Mouse (Mus musculus) limb, embryonic 14.5 days (tissue): ENCODE measurements around the gene Fign. TPM values are rescaled to one million over a fixed set of nuclear protein-coding genes. Genes with fewer than 3 reads are reported as not detected.

Experiments used
- ATAC-seq: fragments of 200-750 bp; cut with Nextera tagmentation; 2 replicates; pipeline ENCODE4 v1.8.0; 2017; ENCODE audit warnings: low read depth, moderate number of reproducible peaks, moderate TSS enrichment; ENCODE audit not compliant: low FRiP score
- DNase-seq: peaks from one replicate; pipeline ENCODE4 v3.0.0-alpha.2; 2015; ENCODE audit warnings: low spot score
- H3K27ac ChIP-seq: fragments of 300-500 bp; sonication (generic); replicated peaks from 2 replicates; pipeline ENCODE4 v1.5.1; 2014; ENCODE audit warnings: low read depth, mild to moderate bottlenecking, low read length, moderate library complexity, mixed read lengths
- H3K27me3 ChIP-seq: fragments of 300-500 bp; sonication (generic); 2 replicates; pipeline ENCODE4 v1.6.1; 2014; ENCODE audit warnings: low read length, mixed read lengths; ENCODE audit not compliant: control insufficient read depth, insufficient read depth
- H3K36me3 ChIP-seq: fragments of 300-500 bp; sonication (generic); 2 replicates; pipeline ENCODE4 v1.6.1; 2014; ENCODE audit warnings: mild to moderate bottlenecking, low read length, moderate library complexity, mixed read lengths; ENCODE audit not compliant: control insufficient read depth, insufficient read depth
- H3K4me1 ChIP-seq: fragments of 300-500 bp; sonication (generic); 2 replicates; pipeline ENCODE4 v1.6.1; 2014; ENCODE audit warnings: antibody characterized with exemption, low read length, mixed read lengths; ENCODE audit not compliant: control insufficient read depth, insufficient read depth
- H3K4me2 ChIP-seq: fragments of 300-500 bp; sonication (generic); replicated peaks from 2 replicates; pipeline ENCODE4 v1.6.1; 2014; ENCODE audit warnings: low read depth, mild to moderate bottlenecking, low read length, moderate library complexity; ENCODE audit not compliant: severe bottlenecking
- H3K4me3 ChIP-seq: fragments of 300-500 bp; sonication (generic); replicated peaks from 2 replicates; pipeline ENCODE4 v1.5.1; 2014; ENCODE audit warnings: low read length
- H3K9ac ChIP-seq: fragments of 300-500 bp; sonication (generic); 2 replicates; pipeline ENCODE4 v1.6.1; 2014; ENCODE audit warnings: mild to moderate bottlenecking, low read depth, low read length, moderate library complexity; ENCODE audit not compliant: severe bottlenecking
- H3K9me3 ChIP-seq: fragments of 300-500 bp; sonication (generic); 2 replicates; pipeline ENCODE4 v1.6.1; 2016; ENCODE audit warnings: low read length; ENCODE audit not compliant: control insufficient read depth
- POLR2A ChIP-seq: fragments of 200-500 bp; IDR thresholded peaks from 2 replicates; pipeline ENCODE4 v1.8.0; 2012; ENCODE audit warnings: inconsistent platforms, mild to moderate bottlenecking, moderate library complexity, borderline replicate concordance; ENCODE audit not compliant: insufficient read depth, insufficient read length; ENCODE audit errors: extremely low read depth
- WGBS: fragments of 180-500 bp; shearing (Covaris S2); extraction: QIAGEN DNeasy Blood & Tissue Kit; methylation state at CpG from one replicate; pipeline ENCODE4 v1.1.7; 2014; 5-methylcytosine and 5-hydroxymethylcytosine counted together
- polyA plus RNA-seq, 2 experiments: library from polyadenylated mRNA; depleted of rRNA in 1 of 2; stranded (reverse) in 1 of 2; unstranded in 1 of 2; fragments of >200 nt; fragmentation: Nextera tagmentation in 1 of 2; extraction: Ambion mirVana in 1 of 2; gene quantifications; 2 replicates each; pipeline versions ENCODE4 v1.2.1 to v1.2.3; 2012 to 2014

The Fign gene
- polyA plus RNA-seq, 2 experiments: 2.8 to 4.0 TPM

GRCm38 (mm10) chr2:64077846-64078245 is 20.0 kb downstream of the Fign start:
- Histone ChIP-seq H3K4me3 (no peak overlapping the region), H3K27me3 (no peaks in the 10 kb centered on the region), H3K27ac (no peak overlapping the region), H3K4me1 (peaks cover 9% of the 10 kb centered on the region; the same call in 1 of the 2 replicates), H3K4me2 (no peak overlapping the region), H3K36me3 (no peaks in the 10 kb centered on the region), H3K9me3 (no peaks in the 10 kb centered on the region), H3K9ac (no peak overlapping the region)
- no peak for TF ChIP-seq POLR2A
- no peak for ATAC-seq
- 56% methylated on average over 2 of the region's 2 CpGs for WGBS
- DNase-seq: no peak

- no peak for ATAC-seq
- Histone ChIP-seq H3K9me3 (no peaks in the 10 kb centered on the region), H3K27me3 (no peaks in the 10 kb centered on the region), H3K27ac (no peak overlapping the region), H3K4me1 (peaks cover 9% of the 10 kb centered on the region; the same call in 1 of the 2 replicates), H3K36me3 (no peaks in the 10 kb centered on the region), H3K9ac (no peak overlapping the region), H3K4me3 (no peak overlapping the region), H3K4me2 (no peak overlapping the region)
- 52% methylated on average over 6 of the region's 6 CpGs for WGBS
- TF ChIP-seq POLR2A: no peak
- DNase-seq: no peak
Observed at GRCm38 (mm10) chr2:64075873-64076272, 22.0 kb downstream of the Fign start.

GRCm38 (mm10) chr2:64074602-64075389 is 23.0 kb downstream of the Fign start:
- peak overlapping the region; percentile 15 for H3K4me3 ChIP-seq

GRCm38 (mm10) chr2:64072158-64072557 is 25.7 kb downstream of the Fign start:
- ATAC-seq: no peak

More at GRCm38 (mm10) chr2:64074602-64075389, 23.0 kb downstream of the Fign start:
- H3K9me3 ChIP-seq: no peaks in the 10 kb centered on the region
- ATAC-seq (no peak; the same call in 1 of the 2 replicates), DNase-seq (no peak)
- no peaks in the 10 kb centered on the region for H3K36me3 ChIP-seq
- TF ChIP-seq POLR2A: no peak
- H3K27me3 ChIP-seq: no peaks in the 10 kb centered on the region
- H3K4me2 ChIP-seq: peak overlapping the region; percentile 36
- no peak overlapping the region for H3K9ac ChIP-seq
- WGBS: 14% methylated on average over 17 of the region's 17 CpGs
- H3K27ac ChIP-seq: no peak overlapping the region
- H3K4me1 ChIP-seq: peaks cover 9% of the 10 kb centered on the region; the same call in 1 of the 2 replicates

GRCm38 (mm10) chr2:64069950-64070695 is 27.7 kb downstream of the Fign start:
- Histone ChIP-seq H3K4me2 (no peak overlapping the region), H3K9ac (no peak overlapping the region), H3K4me1 (peaks cover 4% of the 10 kb centered on the region; the same call in 1 of the 2 replicates), H3K27me3 (no peaks in the 10 kb centered on the region), H3K4me3 (no peak overlapping the region), H3K36me3 (no peaks in the 10 kb centered on the region), H3K27ac (no peak overlapping the region), H3K9me3 (no peaks in the 10 kb centered on the region)
- ATAC-seq: no peak
- WGBS: 73% methylated on average over 10 of the region's 10 CpGs
- no peak for DNase-seq
- TF ChIP-seq POLR2A: no peak

More at GRCm38 (mm10) chr2:64072158-64072557, 25.7 kb downstream of the Fign start:
- Histone ChIP-seq H3K27ac (no peak overlapping the region), H3K36me3 (no peaks in the 10 kb centered on the region), H3K9me3 (no peaks in the 10 kb centered on the region), H3K4me3 (no peak overlapping the region), H3K4me2 (no peak overlapping the region), H3K9ac (no peak overlapping the region), H3K27me3 (no peaks in the 10 kb centered on the region), H3K4me1 (peaks cover 9% of the 10 kb centered on the region; the same call in 1 of the 2 replicates)
- no peak for DNase-seq
- TF ChIP-seq POLR2A: no peak
- 22% methylated on average over 4 of the region's 4 CpGs for WGBS
